Mouse (Mus musculus): Measurements from ENCODE around the gene Grrp1. TPM values are rescaled to one million over a fixed set of nuclear protein-coding genes. Genes with fewer than 3 reads are reported as not detected.
A peak's percentile ranks its signal among the peaks of the same experiment; 100 is the strongest.
"Not testable (repeated sequence)": the region's sequence is repeated elsewhere in the genome, so short reads cannot be mapped to it uniquely, and the experiment has no call there.

The Grrp1 gene
- polyA plus RNA-seq, 1 experiment: 16.6 TPM

- peak; percentile 7 for DNase-seq (ENCODE audit: low read depth)
- TF ChIP-seq POLR2A (IDR thresholded peaks at IDR 0.05; ENCODE audit: borderline replicate concordance, extremely low read depth, insufficient read depth, insufficient read length, poor library complexity, severe bottlenecking): no peak
- TF ChIP-seq CTCF (IDR thresholded peaks at IDR 0.05; ENCODE audit: borderline replicate concordance, extremely low read depth, insufficient read depth, insufficient read length): no peak
Measured at GRCm38 (mm10) chr4:134288397-134289256, 34.7 kb upstream of the Grrp1 start.

GRCm38 (mm10) chr4:134287575-134288025 lies 33.7 kb upstream of the Grrp1 start, which contains the start of gene Pdik1l:
Gene Pdik1l (minus strand): TSS chr4:134287895.
- TF ChIP-seq CTCF (IDR thresholded peaks at IDR 0.05; ENCODE audit: borderline replicate concordance, extremely low read depth, insufficient read depth, insufficient read length) (no peak), POLR2A (IDR thresholded peaks at IDR 0.05; ENCODE audit: borderline replicate concordance, extremely low read depth, insufficient read depth, insufficient read length, poor library complexity, severe bottlenecking) (no peak; the same call in 1 of the 2 replicates)

GRCm38 (mm10) chr4:134287168-134287564 lies 33.3 kb upstream of the Grrp1 start:
- TF ChIP-seq POLR2A (IDR thresholded peaks at IDR 0.05; ENCODE audit: borderline replicate concordance, extremely low read depth, insufficient read depth, insufficient read length, poor library complexity, severe bottlenecking): peak; percentile 97
- peak; percentile 22; the same call in 1 of the 2 replicates for TF ChIP-seq CTCF (IDR thresholded peaks at IDR 0.05; ENCODE audit: borderline replicate concordance, extremely low read depth, insufficient read depth, insufficient read length)
- peak; percentile 97 for DNase-seq (ENCODE audit: low read depth)

More at GRCm38 (mm10) chr4:134287575-134288025, 33.7 kb upstream of the Grrp1 start, which contains the start of gene Pdik1l:
- DNase-seq (ENCODE audit: low read depth): peak; percentile 94

- DNase-seq (ENCODE audit: low read depth): no peak
- TF ChIP-seq POLR2A (IDR thresholded peaks at IDR 0.05; ENCODE audit: borderline replicate concordance, extremely low read depth, insufficient read depth, insufficient read length, poor library complexity, severe bottlenecking) (no peak), CTCF (IDR thresholded peaks at IDR 0.05; ENCODE audit: borderline replicate concordance, extremely low read depth, insufficient read depth, insufficient read length) (no peak)
Measured at GRCm38 (mm10) chr4:134286226-134287167, 32.6 kb upstream of the Grrp1 start.

GRCm38 (mm10) chr4:134284942-134285341 lies 31.0 kb upstream of the Grrp1 start:
- TF ChIP-seq POLR2A (IDR thresholded peaks at IDR 0.05; ENCODE audit: borderline replicate concordance, extremely low read depth, insufficient read depth, insufficient read length, poor library complexity, severe bottlenecking) (no peak), CTCF (IDR thresholded peaks at IDR 0.05; ENCODE audit: borderline replicate concordance, extremely low read depth, insufficient read depth, insufficient read length) (no peak)
- no peak for DNase-seq (ENCODE audit: low read depth)

- DNase-seq (ENCODE audit: low read depth): no peak
Measured at GRCm38 (mm10) chr4:134273417-134274345, 19.8 kb upstream of the Grrp1 start.

GRCm38 (mm10) chr4:134272731-134273416 lies 19.0 kb upstream of the Grrp1 start:
- DNase-seq (ENCODE audit: low read depth): no peak
- TF ChIP-seq CTCF (IDR thresholded peaks at IDR 0.05; ENCODE audit: borderline replicate concordance, extremely low read depth, insufficient read depth, insufficient read length) (no peak), POLR2A (IDR thresholded peaks at IDR 0.05; ENCODE audit: borderline replicate concordance, extremely low read depth, insufficient read depth, insufficient read length, poor library complexity, severe bottlenecking) (no peak)

More at GRCm38 (mm10) chr4:134273417-134274345, 19.8 kb upstream of the Grrp1 start:
- no peak for TF ChIP-seq CTCF (IDR thresholded peaks at IDR 0.05; ENCODE audit: borderline replicate concordance, extremely low read depth, insufficient read depth, insufficient read length)

GRCm38 (mm10) chr4:134271979-134272378 lies 18.1 kb upstream of the Grrp1 start:
- TF ChIP-seq CTCF (IDR thresholded peaks at IDR 0.05; ENCODE audit: borderline replicate concordance, extremely low read depth, insufficient read depth, insufficient read length) (no peak), POLR2A (IDR thresholded peaks at IDR 0.05; ENCODE audit: borderline replicate concordance, extremely low read depth, insufficient read depth, insufficient read length, poor library complexity, severe bottlenecking) (no peak)

GRCm38 (mm10) chr4:134269622-134270021 lies 15.7 kb upstream of the Grrp1 start:
- not testable (repeated sequence) for DNase-seq (ENCODE audit: low read depth)

More at GRCm38 (mm10) chr4:134271979-134272378, 18.1 kb upstream of the Grrp1 start:
- no peak for DNase-seq (ENCODE audit: low read depth)

- no peak for TF ChIP-seq CTCF (IDR thresholded peaks at IDR 0.05; ENCODE audit: borderline replicate concordance, extremely low read depth, insufficient read depth, insufficient read length)
- no peak for TF ChIP-seq POLR2A (IDR thresholded peaks at IDR 0.05; ENCODE audit: borderline replicate concordance, extremely low read depth, insufficient read depth, insufficient read length, poor library complexity, severe bottlenecking)
- DNase-seq (ENCODE audit: low read depth): no peak
Measured at GRCm38 (mm10) chr4:134268102-134268655, 14.3 kb upstream of the Grrp1 start.
